Mouse (Mus musculus) ES-E14 (cell line): ENCODE measurements at regions not wholly inside any gene's neighbourhood (a gene's known extent, or its start where the extent isn't known, plus 50 kb on each side); places are given as distances from the start of the nearest gene placed in this dataset.

ENCODE experiments used
- DNase-seq: peaks from one replicate; pipeline ENCODE4 v3.0.0-alpha.2; 2013; ENCODE audit warnings: low read depth, low spot score
- H3K27ac ChIP-seq: 2 replicates; pipeline ENCODE4 v1.5.1; 2012; ENCODE audit warnings: low read depth, mild to moderate bottlenecking, low read length, moderate library complexity, mixed read lengths; ENCODE audit not compliant: poor library complexity, insufficient read depth, severe bottlenecking
- H3K36me3 ChIP-seq: 2 replicates; pipeline ENCODE4 v1.6.1; 2012; ENCODE audit warnings: mild to moderate bottlenecking, low read length, moderate library complexity, mixed read lengths; ENCODE audit not compliant: control insufficient read depth, poor library complexity, insufficient read depth, severe bottlenecking
- H3K4me1 ChIP-seq, 2 experiments: fragments of 150-350 bp in 1 of 2; sonication (generic) in 1 of 2; 2 replicates each; pipeline ENCODE4 v1.6.1; 2012; ENCODE audit warnings: low read length in 2 of 2, mild to moderate bottlenecking in 1 of 2, mixed read lengths in 1 of 2; ENCODE audit not compliant: control insufficient read depth in 2 of 2, insufficient read depth in 2 of 2, poor library complexity in 1 of 2
- H3K4me3 ChIP-seq, 2 experiments: fragments of 150-350 bp in 1 of 2; sonication (generic) in 1 of 2; 2 replicates each; pipeline ENCODE4 v1.5.1; 2012; ENCODE audit warnings: low read length in 2 of 2, low read depth in 1 of 2, mild to moderate bottlenecking in 1 of 2, mixed read lengths in 1 of 2; ENCODE audit not compliant: insufficient read depth in 1 of 2, poor library complexity in 1 of 2, severe bottlenecking in 1 of 2
- H3K9ac ChIP-seq: 2 replicates; pipeline ENCODE4 v1.6.1; 2012; ENCODE audit warnings: low read depth, mild to moderate bottlenecking, low read length, mixed read lengths; ENCODE audit not compliant: poor library complexity, insufficient read depth, severe bottlenecking
- H3K9me3 ChIP-seq: fragments of 150-350 bp; sonication (generic); 2 replicates; pipeline ENCODE4 v1.6.1; 2012; ENCODE audit warnings: low read depth, mild to moderate bottlenecking, low read length; ENCODE audit not compliant: control insufficient read depth, insufficient read depth
- CHD2 ChIP-seq: IDR thresholded peaks from 2 replicates; pipeline ENCODE4 v1.6.1; 2014; ENCODE audit warnings: mild to moderate bottlenecking, low read depth, low read length, inconsistent platforms
- HCFC1 ChIP-seq: IDR thresholded peaks from 2 replicates; pipeline ENCODE4 v1.6.1; 2012; ENCODE audit warnings: low read length, inconsistent platforms, borderline replicate concordance; ENCODE audit not compliant: insufficient read depth
- MAFK ChIP-seq: IDR thresholded peaks from 2 replicates; pipeline ENCODE4 v1.6.1; 2014; ENCODE audit warnings: mild to moderate bottlenecking, low read depth, low read length, inconsistent platforms; ENCODE audit not compliant: insufficient read depth
- ZC3H11A ChIP-seq: IDR thresholded peaks from 2 replicates; pipeline ENCODE4 v1.6.1; 2012; ENCODE audit warnings: low read depth, mild to moderate bottlenecking, inconsistent platforms, low read length, borderline replicate concordance
- ZNF384 ChIP-seq: IDR thresholded peaks from 2 replicates; pipeline ENCODE4 v1.6.1; 2012; ENCODE audit warnings: low read depth, low read length, inconsistent platforms
- in situ Hi-C, 2 experiments: fragments of 600-800 bp; cut with MboI; formaldehyde crosslinking; loops; one replicate each; pipeline ENCODE4 v1.15.1; 2025; ENCODE audit warnings: low sequenced_read_pairs in 2 of 2, inconsistent platforms in 1 of 2; ENCODE audit not compliant: unreplicated experiment in 2 of 2

GRCm38 (mm10) chr4:9005938-9006626 is 767.2 kb upstream of the Car8 start:
- H3K4me3 ChIP-seq, result no peak overlapping the region
- H3K36me3 ChIP-seq, result no peaks in the 10 kb centered on the region
- H3K27ac ChIP-seq, result no peak overlapping the region
- TF ChIP-seq MAFK, result no peak
- TF ChIP-seq ZC3H11A, result no peak
- TF ChIP-seq CHD2, result no peak
- TF ChIP-seq ZNF384, result no peak
- no peak for TF ChIP-seq HCFC1
- no peaks in the 10 kb centered on the region for H3K9me3 ChIP-seq
- H3K4me1 ChIP-seq, result peaks cover 0 to 2% of the 10 kb centered on the region in 2 experiments; a peak in 1 of 4 replicates
- DNase-seq, result no peak
- in situ Hi-C loops, result no loop called here
- H3K9ac ChIP-seq, result no peak overlapping the region

- H3K36me3 ChIP-seq, result no peaks in the 10 kb centered on the region
- in situ Hi-C loops, result no loop called here
- H3K4me3 ChIP-seq, result no peak overlapping the region
- no peak overlapping the region for H3K9ac ChIP-seq
- H3K9me3 ChIP-seq, result no peaks in the 10 kb centered on the region
- peaks cover 0 to 2% of the 10 kb centered on the region in 2 experiments; a peak in 1 of 4 replicates for H3K4me1 ChIP-seq
- no peak for DNase-seq
- TF ChIP-seq HCFC1 (no peak), MAFK (no peak), ZC3H11A (no peak), CHD2 (no peak), ZNF384 (no peak)
- H3K27ac ChIP-seq, result no peak overlapping the region
These were observed 765.0 kb upstream of the Car8 start for GRCm38 (mm10) chr4:9003891-9004290.

- Histone ChIP-seq H3K4me3 (no peak overlapping the region), H3K4me1 (peaks cover 0 to 2% of the 10 kb centered on the region in 2 experiments; a peak in 1 of 4 replicates), H3K27ac (no peak overlapping the region), H3K36me3 (no peaks in the 10 kb centered on the region), H3K9me3 (no peaks in the 10 kb centered on the region), H3K9ac (no peak overlapping the region)
- no peak for DNase-seq
- TF ChIP-seq MAFK (no peak), ZNF384 (no peak), HCFC1 (no peak), ZC3H11A (no peak), CHD2 (no peak)
- in situ Hi-C loops, result no loop called here
These were observed 763.5 kb upstream of the Car8 start for GRCm38 (mm10) chr4:9002380-9002779.

- DNase-seq, result no peak
- no peaks in the 10 kb centered on the region for H3K9me3 ChIP-seq
- H3K4me3 ChIP-seq, result no peak overlapping the region
- TF ChIP-seq ZNF384 (no peak), MAFK (no peak), ZC3H11A (no peak), CHD2 (no peak), HCFC1 (no peak)
- no peak overlapping the region for H3K9ac ChIP-seq
- no peaks in the 10 kb centered on the region for H3K4me1 ChIP-seq
- no peak overlapping the region for H3K27ac ChIP-seq
- H3K36me3 ChIP-seq, result no peaks in the 10 kb centered on the region
- in situ Hi-C loops, result no loop called here
These were observed 759.8 kb upstream of the Car8 start for GRCm38 (mm10) chr4:8998606-8999005.
